Mouse (Mus musculus): ENCODE measurements around the gene B020031M17Rik. TPM values are rescaled to one million over a fixed set of nuclear protein-coding genes. Genes with fewer than 3 reads are reported as not detected.

The B020031M17Rik gene
- polyA plus RNA-seq, 1 experiment from 2014 or later = not detected

Other genes with a start within 250 kb of the B020031M17Rik start
- gene Nim1k, start 194.9 kb downstream of the B020031M17Rik start, polyA plus RNA-seq (2014; fragmentation: Nextera tagmentation; extraction: Ambion mirVana) = 4.9 and 5.8 TPM in 2 replicates
- gene Zfp131, start 159.9 kb downstream of the B020031M17Rik start, polyA plus RNA-seq (2014; fragmentation: Nextera tagmentation; extraction: Ambion mirVana) = 49.2 and 50.7 TPM in 2 replicates
- not detected in 2 replicates for gene AF067063, start 120.6 kb downstream of the B020031M17Rik start, polyA plus RNA-seq (2014; fragmentation: Nextera tagmentation; extraction: Ambion mirVana)
- not detected in 2 replicates for gene D13Ertd608e, start 114.8 kb downstream of the B020031M17Rik start, polyA plus RNA-seq (2014; fragmentation: Nextera tagmentation; extraction: Ambion mirVana)
- gene Tcstv1, start 56.0 kb downstream of the B020031M17Rik start, polyA plus RNA-seq (2014; fragmentation: Nextera tagmentation; extraction: Ambion mirVana) = not detected in 2 replicates
- gene Gm21761, start 21.5 kb downstream of the B020031M17Rik start, polyA plus RNA-seq (2014; fragmentation: Nextera tagmentation; extraction: Ambion mirVana) = not detected in 2 replicates
- gene Gm36079, start 76.2 kb upstream of the B020031M17Rik start, polyA plus RNA-seq (2014; fragmentation: Nextera tagmentation; extraction: Ambion mirVana) = not detected in 2 replicates
- gene Gm21188, start 101.4 kb upstream of the B020031M17Rik start, polyA plus RNA-seq (2014; fragmentation: Nextera tagmentation; extraction: Ambion mirVana) = not detected in 2 replicates
- gene Gm20767, start 189.4 kb upstream of the B020031M17Rik start, polyA plus RNA-seq (2014; fragmentation: Nextera tagmentation; extraction: Ambion mirVana) = not detected in 2 replicates
- not detected in 2 replicates for gene Gm21818, start 221.6 kb upstream of the B020031M17Rik start, polyA plus RNA-seq (2014; fragmentation: Nextera tagmentation; extraction: Ambion mirVana)

All from forebrain, embryonic 11.5 days (tissue).